Mouse (Mus musculus): ENCODE data around the gene Cbfa2t3. TPM values are rescaled to one million over a fixed set of nuclear protein-coding genes. Genes with fewer than 3 reads are reported as not detected.

Cbfa2t3 gene
- 35.4 and 37.7 TPM in 2 replicates for total RNA-seq (2014; fragmentation: Nextera tagmentation)
- total RNA-seq (2017) = 8.3 and 16.0 TPM in 2 replicates

- peak; percentile 57 for ATAC-seq (replicated peaks; ENCODE audit: poor library complexity, severe bottlenecking)
Measured at GRCm38 (mm10) chr8:122699005-122699492, at the start of gene Cbfa2t3. Gene Cbfa2t3, minus strand, starts transcription at chr8:122699109.

- ATAC-seq (replicated peaks; ENCODE audit: poor library complexity, severe bottlenecking) = no peak
Measured at GRCm38 (mm10) chr8:122747825-122748224, 48.9 kb upstream of the Cbfa2t3 start.

- no peak for ATAC-seq (replicated peaks; ENCODE audit: poor library complexity, severe bottlenecking)
Measured at GRCm38 (mm10) chr8:122746439-122746838, 47.5 kb upstream of the Cbfa2t3 start.

- no peak for ATAC-seq (replicated peaks; ENCODE audit: poor library complexity, severe bottlenecking)
Measured at GRCm38 (mm10) chr8:122745750-122746275, 46.9 kb upstream of the Cbfa2t3 start.

- ATAC-seq (replicated peaks; ENCODE audit: poor library complexity, severe bottlenecking) = no peak
Measured at GRCm38 (mm10) chr8:122745022-122745749, 46.3 kb upstream of the Cbfa2t3 start.

- ATAC-seq (replicated peaks; ENCODE audit: poor library complexity, severe bottlenecking) = no peak
Measured at GRCm38 (mm10) chr8:122742471-122742870, 43.6 kb upstream of the Cbfa2t3 start.

GRCm38 (mm10) chr8:122739102-122739725 is 40.3 kb upstream of the Cbfa2t3 start:
- ATAC-seq (replicated peaks; ENCODE audit: poor library complexity, severe bottlenecking) = 0 out of 2 replicates have a peak, but pooled peaks have one; percentile 16

GRCm38 (mm10) chr8:122737886-122738285 is 39.0 kb upstream of the Cbfa2t3 start:
- no peak for ATAC-seq (replicated peaks; ENCODE audit: poor library complexity, severe bottlenecking)

GRCm38 (mm10) chr8:122737071-122737470 is 38.2 kb upstream of the Cbfa2t3 start:
- ATAC-seq (replicated peaks; ENCODE audit: poor library complexity, severe bottlenecking) = peak; percentile 55

GRCm38 (mm10) chr8:122736623-122737022 is 37.7 kb upstream of the Cbfa2t3 start:
- no peak for ATAC-seq (replicated peaks; ENCODE audit: poor library complexity, severe bottlenecking)

- 0 out of 2 replicates have a peak, but pooled peaks have one; percentile 13 for ATAC-seq (replicated peaks; ENCODE audit: poor library complexity, severe bottlenecking)
Measured at GRCm38 (mm10) chr8:122735542-122736473, 36.9 kb upstream of the Cbfa2t3 start.

GRCm38 (mm10) chr8:122735110-122735509 is 36.2 kb upstream of the Cbfa2t3 start:
- no peak for ATAC-seq (replicated peaks; ENCODE audit: poor library complexity, severe bottlenecking)

GRCm38 (mm10) chr8:122728630-122729029 is 29.7 kb upstream of the Cbfa2t3 start:
- no peak for ATAC-seq (replicated peaks; ENCODE audit: poor library complexity, severe bottlenecking)

GRCm38 (mm10) chr8:122727412-122727811 is 28.5 kb upstream of the Cbfa2t3 start:
- ATAC-seq (replicated peaks; ENCODE audit: poor library complexity, severe bottlenecking) = peak; percentile 79

GRCm38 (mm10) chr8:122726789-122727188 is 27.9 kb upstream of the Cbfa2t3 start:
- no peak for ATAC-seq (replicated peaks; ENCODE audit: poor library complexity, severe bottlenecking)

- ATAC-seq (replicated peaks; ENCODE audit: poor library complexity, severe bottlenecking) = no peak
Measured at GRCm38 (mm10) chr8:122725187-122725586, 26.3 kb upstream of the Cbfa2t3 start.

GRCm38 (mm10) chr8:122720811-122721640 is 22.1 kb upstream of the Cbfa2t3 start:
- peak; percentile 17; the same call in 1 of the 2 replicates for ATAC-seq (replicated peaks; ENCODE audit: poor library complexity, severe bottlenecking)

GRCm38 (mm10) chr8:122720070-122720729 is 21.3 kb upstream of the Cbfa2t3 start:
- ATAC-seq (replicated peaks; ENCODE audit: poor library complexity, severe bottlenecking) = no peak

Data from granulocyte monocyte progenitor cell, adult 5-6 weeks (primary cell).